Mouse (Mus musculus) kidney, adult 9 months (tissue): ENCODE results near the gene Map4k2.

Experiments used
- DNase-seq: peaks from one replicate; pipeline ENCODE4 v3.0.0; 2022

Gene Map4k2

GRCm38 (mm10) chr19:6318145-6318544 is 22.8 kb upstream of the Map4k2 start:
- no peak for DNase-seq

GRCm38 (mm10) chr19:6321358-6321757 is 19.6 kb upstream of the Map4k2 start:
- peak; percentile 32 for DNase-seq

GRCm38 (mm10) chr19:6321786-6322621 is 18.9 kb upstream of the Map4k2 start:
- no peak for DNase-seq

- DNase-seq = no peak
These were observed 16.2 kb upstream of the Map4k2 start for GRCm38 (mm10) chr19:6324751-6325150.

GRCm38 (mm10) chr19:6331178-6331577 is 9.8 kb upstream of the Map4k2 start:
- no peak for DNase-seq

- DNase-seq = peak; percentile 69
These were observed 9.0 kb upstream of the Map4k2 start for GRCm38 (mm10) chr19:6331719-6332516.

GRCm38 (mm10) chr19:6333761-6334595 is 7.0 kb upstream of the Map4k2 start:
- DNase-seq = no peak

DNA sequence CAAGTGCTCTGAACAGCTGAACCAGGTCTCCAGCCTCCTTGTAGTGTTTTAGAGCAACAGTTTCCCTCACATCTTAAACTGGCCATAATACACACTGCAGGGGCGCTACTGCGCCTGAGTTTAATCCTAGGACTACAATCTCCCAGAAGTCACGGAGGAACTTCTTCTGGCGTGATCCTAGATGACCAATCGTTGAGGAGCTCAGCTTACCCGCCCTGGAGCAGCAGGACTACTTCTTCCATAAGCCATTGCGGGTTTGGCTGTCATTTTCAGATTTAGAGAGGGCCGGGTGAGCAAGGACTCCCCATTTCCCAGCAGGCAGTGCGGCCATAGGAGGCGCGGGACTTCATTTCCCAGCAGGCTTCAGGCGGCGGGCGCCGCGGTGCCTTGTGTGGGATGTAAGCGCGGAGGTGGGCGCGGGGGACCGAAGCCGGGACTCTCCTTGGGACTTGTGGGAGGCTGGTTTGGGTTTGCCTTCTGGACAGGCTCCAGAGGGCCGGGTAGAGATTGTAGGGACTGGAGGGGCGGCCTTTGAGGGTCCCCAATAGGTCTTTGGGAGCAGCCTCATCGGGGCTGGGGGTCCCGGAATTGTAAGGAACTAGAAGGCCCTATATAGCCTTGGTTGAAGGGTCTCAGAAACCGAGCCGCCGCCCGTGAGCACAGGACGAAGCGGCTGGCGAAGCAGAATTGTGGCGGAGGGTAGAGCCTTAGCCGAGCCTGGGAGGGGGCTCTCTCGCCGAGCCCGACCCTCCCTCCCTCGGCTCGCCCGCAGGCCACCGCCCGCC is 6.1 kb upstream of the Map4k2 start, which contains the start of gene Men1:
Gene Men1 (plus strand): TSS at position 307 of the 785 bp plus-strand sequence.
- peak; percentile 98 for DNase-seq

GRCm38 (mm10) chr19:6335458-6335827 is 5.5 kb upstream of the Map4k2 start:
- DNase-seq = peak; percentile 42

GRCm38 (mm10) chr19:6336920-6337319 is 4.0 kb upstream of the Map4k2 start:
- DNase-seq = no peak

- DNase-seq = no peak
These were observed 2.8 kb upstream of the Map4k2 start for GRCm38 (mm10) chr19:6338171-6338570.

DNA sequence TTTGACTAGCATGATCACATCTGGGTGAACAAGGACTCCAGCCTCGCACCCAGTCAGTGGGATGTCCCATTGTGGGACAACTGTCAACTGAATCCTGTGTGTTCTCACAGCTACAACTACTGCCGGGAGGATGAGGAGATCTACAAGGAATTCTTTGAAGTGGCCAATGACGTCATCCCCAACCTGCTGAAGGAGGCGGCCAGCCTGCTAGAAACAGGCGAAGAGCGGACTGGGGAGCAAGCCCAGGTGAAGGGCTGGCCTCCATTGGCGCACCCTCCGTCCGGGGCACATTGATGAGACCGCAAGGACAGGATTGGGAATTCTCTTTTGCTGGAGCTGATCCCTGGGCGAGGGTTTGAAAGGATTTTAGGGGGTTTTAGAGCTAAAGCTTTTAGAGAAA is 2.2 kb upstream of the Map4k2 start:
- DNase-seq = no peak

- DNase-seq = no peak
These were observed 1.7 kb upstream of the Map4k2 start for GRCm38 (mm10) chr19:6339191-6339590.

- peak; percentile 91 for DNase-seq
These were observed 938 bp upstream of the Map4k2 start for GRCm38 (mm10) chr19:6339890-6340504.

- DNase-seq = no peak
These were observed 630 bp downstream of the Map4k2 start for GRCm38 (mm10) chr19:6341453-6342077.

- DNase-seq = no peak
These were observed 1.5 kb downstream of the Map4k2 start for GRCm38 (mm10) chr19:6342276-6342933.

DNA sequence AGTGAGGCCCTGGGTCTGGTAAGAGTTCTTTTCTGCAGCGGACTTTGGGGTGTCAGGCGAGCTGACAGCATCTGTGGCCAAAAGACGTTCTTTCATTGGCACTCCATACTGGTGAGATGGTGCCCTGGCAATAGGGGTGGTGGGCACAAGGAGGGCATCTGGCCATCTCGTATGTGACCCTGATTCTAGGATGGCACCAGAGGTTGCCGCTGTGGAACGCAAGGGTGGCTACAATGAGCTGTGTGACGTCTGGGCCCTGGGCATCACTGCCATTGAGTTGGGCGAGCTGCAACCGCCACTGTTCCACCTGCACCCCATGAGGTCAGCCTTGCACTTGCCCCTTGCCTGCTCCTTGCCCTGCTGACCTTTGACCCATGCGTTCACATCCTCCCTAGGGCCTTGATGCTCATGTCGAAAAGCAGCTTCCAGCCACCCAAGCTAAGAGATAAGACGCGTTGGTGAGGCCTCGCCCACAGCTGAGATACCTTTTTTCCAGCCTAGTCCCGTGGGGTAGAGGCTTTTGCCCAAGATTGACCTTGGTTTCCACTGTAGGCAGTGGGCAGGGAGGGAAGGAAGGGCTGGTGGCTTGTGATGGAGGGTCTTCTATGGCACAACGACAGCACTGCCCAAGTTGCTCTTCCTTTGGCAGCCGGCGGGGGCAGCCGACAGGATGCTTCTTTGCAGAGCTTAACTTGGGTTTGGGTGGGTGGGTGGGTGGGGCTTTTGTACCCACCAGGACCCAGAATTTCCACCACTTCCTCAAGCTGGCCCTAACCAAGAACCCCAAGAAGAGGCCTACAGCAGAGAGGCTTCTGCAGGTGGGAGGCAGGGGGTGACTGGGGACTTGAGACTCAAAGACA is 2.4 kb downstream of the Map4k2 start:
- no peak for DNase-seq

DNA sequence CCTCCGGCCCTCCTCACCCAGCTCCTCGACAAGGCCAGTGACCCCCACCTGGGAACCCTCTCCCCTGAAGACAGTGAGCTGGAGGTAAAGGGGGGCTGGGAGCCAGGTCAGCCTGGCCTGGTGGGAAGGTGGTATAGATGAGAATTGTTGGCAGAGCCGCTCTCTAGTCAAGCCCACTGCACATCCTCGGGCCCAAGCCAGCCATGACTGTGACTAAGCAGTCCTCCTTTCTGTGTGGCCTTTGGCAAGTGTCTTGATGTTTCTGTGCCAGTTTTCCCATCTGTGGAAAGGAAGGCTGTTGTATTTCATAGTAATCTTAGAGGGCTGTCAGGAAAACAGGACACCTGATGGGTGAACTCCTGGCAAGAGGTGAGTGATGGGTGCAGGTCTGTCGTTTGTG is 3.1 kb downstream of the Map4k2 start:
- no peak for DNase-seq

DNA sequence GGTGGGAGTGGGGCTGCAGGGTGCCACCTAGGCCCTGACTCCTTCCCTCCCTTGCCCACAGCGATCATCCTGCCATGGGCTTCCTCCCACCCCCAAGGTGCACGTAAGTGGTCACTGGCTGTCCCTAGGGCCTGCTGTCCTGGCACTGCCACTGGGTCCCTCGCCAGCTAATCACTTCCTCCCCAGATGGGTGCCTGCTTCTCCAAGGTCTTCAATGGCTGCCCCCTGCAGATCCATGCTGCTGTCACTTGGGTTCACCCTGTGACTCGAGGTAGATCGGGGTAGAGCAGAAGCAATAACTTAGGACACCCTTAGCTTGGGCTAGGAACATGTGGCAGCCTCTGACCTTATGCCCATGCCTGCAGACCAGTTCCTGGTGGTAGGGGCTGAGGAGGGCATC is 5.1 kb downstream of the Map4k2 start:
- no peak for DNase-seq

GRCm38 (mm10) chr19:6346661-6347060 is 5.7 kb downstream of the Map4k2 start:
- no peak for DNase-seq
